Mouse (Mus musculus) cerebellum, adult 2 months (tissue): ENCODE results near the gene Agpat3.

Experiments used
- CTCF ChIP-seq: fragments of 200-500 bp; IDR thresholded peaks from 2 replicates; pipeline ENCODE4 v1.5.1; 2011; ENCODE audit warnings: low read depth, mild to moderate bottlenecking, control low read depth, low read length, moderate library complexity, borderline replicate concordance; ENCODE audit not compliant: insufficient read depth
- POLR2A ChIP-seq: fragments of 200-500 bp; IDR thresholded peaks from 2 replicates; pipeline ENCODE4 v1.6.1; 2011; ENCODE audit warnings: low read length, control low read depth, borderline replicate concordance; ENCODE audit not compliant: insufficient read depth

GRCm38 (mm10) chr10:78245225-78245547 is 107.1 kb downstream of the Agpat3 start:
- TF ChIP-seq CTCF, result no peak
- no peak for TF ChIP-seq POLR2A
